Mouse (Mus musculus) activated CD4-positive, CD25-positive, alpha-beta regulatory T cell, adult 9 weeks (primary cell): ENCODE results near the gene Zfp30. TPM values are rescaled to one million over a fixed set of nuclear protein-coding genes. Genes with fewer than 3 reads are reported as not detected.

Experiments used
- polyA plus RNA-seq: library from polyadenylated mRNA; unstranded; fragments of 100-300 nt; shearing (Covaris generic); gene quantifications from one replicate; pipeline ENCODE4 v1.2.1, GENCODE M21; 2017

Zfp30 gene
- polyA plus RNA-seq = 0.16 TPM

GRCm38 (mm10) chr7:29783871-29784551, at the start of gene Zfp30:
Zfp30 (plus strand) TSS chr7:29783998.

GRCm38 (mm10) chr7:29768090-29768900, 15.5 kb upstream of the Zfp30 start, which contains the start of gene Zfp84:
Zfp84 (plus strand) TSS chr7:29768552.

GRCm38 (mm10) chr7:29815910-29816429, 32.2 kb downstream of the Zfp30 start, which contains the start of gene Zfp790:
Zfp790 (plus strand) TSS chr7:29816114.

Other genes starting within 250 kb of the Zfp30 start
- gene Catsperg2, start 57.0 kb upstream of the Zfp30 start, polyA plus RNA-seq = not detected
- 24.1 TPM for gene Zfp84, start 15.4 kb upstream of the Zfp30 start, polyA plus RNA-seq
- 25.7 TPM for gene Zfp790, start 32.1 kb downstream of the Zfp30 start, polyA plus RNA-seq
- 5.5 TPM for gene Zfp940, start 69.7 kb downstream of the Zfp30 start, polyA plus RNA-seq
- gene Zfp420, start 76.0 kb downstream of the Zfp30 start, polyA plus RNA-seq = 13.5 TPM
- 5.6 TPM for gene Zfp27, start 122.6 kb downstream of the Zfp30 start, polyA plus RNA-seq
- gene Zfp383, start 124.2 kb downstream of the Zfp30 start, polyA plus RNA-seq = 1.1 TPM
- gene Zfp74, start 170.1 kb downstream of the Zfp30 start, polyA plus RNA-seq = 7.1 TPM
- 5.6 TPM for gene Zfp568, start 200.0 kb downstream of the Zfp30 start, polyA plus RNA-seq